Mouse (Mus musculus) limb, embryonic 13.5 days (tissue): Measurements from ENCODE around the gene Kifap3. TPM values are rescaled to one million over a fixed set of nuclear protein-coding genes. Genes with fewer than 3 reads are reported as not detected.
"Not testable (repeated sequence)": the region's sequence is repeated elsewhere in the genome, so short reads cannot be mapped to it uniquely, and the experiment has no call there.

Experiments used
- ATAC-seq: fragments of 200-750 bp; cut with Nextera tagmentation; 2 replicates; pipeline ENCODE4 v1.8.0; 2017; ENCODE audit warnings: low read depth, moderate number of reproducible peaks, moderate TSS enrichment; ENCODE audit not compliant: low FRiP score
- H3K27ac ChIP-seq: fragments of 300-500 bp; sonication (generic); 2 replicates; pipeline ENCODE4 v1.5.1; 2015; ENCODE audit warnings: inconsistent platforms, mild to moderate bottlenecking, moderate library complexity
- H3K27me3 ChIP-seq: fragments of 300-500 bp; sonication (generic); 2 replicates; pipeline ENCODE4 v1.6.1; 2015; ENCODE audit warnings: mild to moderate bottlenecking, inconsistent platforms
- H3K36me3 ChIP-seq: fragments of 300-500 bp; sonication (generic); 2 replicates; pipeline ENCODE4 v1.6.1; 2015; ENCODE audit warnings: inconsistent platforms, mild to moderate bottlenecking, moderate library complexity
- H3K4me1 ChIP-seq: fragments of 300-500 bp; sonication (generic); 2 replicates; pipeline ENCODE4 v1.6.1; 2015; ENCODE audit warnings: inconsistent platforms
- H3K4me2 ChIP-seq: fragments of 300-500 bp; sonication (generic); replicated peaks from 2 replicates; pipeline ENCODE4 v1.6.1; 2015; ENCODE audit warnings: inconsistent platforms, mild to moderate bottlenecking, moderate library complexity
- H3K4me3 ChIP-seq: fragments of 300-500 bp; sonication (generic); 2 replicates; pipeline ENCODE4 v1.5.1; 2015; ENCODE audit warnings: moderate library complexity, mild to moderate bottlenecking, inconsistent platforms
- H3K9ac ChIP-seq: fragments of 300-500 bp; sonication (generic); 2 replicates; pipeline ENCODE4 v1.6.1; 2015; ENCODE audit warnings: mild to moderate bottlenecking, inconsistent platforms
- H3K9me3 ChIP-seq: fragments of 300-500 bp; sonication (generic); 2 replicates; pipeline ENCODE4 v1.6.1; 2016; ENCODE audit warnings: inconsistent platforms
- WGBS: fragments of 180-500 bp; shearing (Covaris S2); methylation state at CpG from one replicate; pipeline ENCODE4 v1.1.7; 2015; 5-methylcytosine and 5-hydroxymethylcytosine counted together
- polyA plus RNA-seq: library from polyadenylated mRNA; unstranded; fragments of >200 nt; fragmentation: Nextera tagmentation; extraction: Ambion mirVana; gene quantifications from 2 replicates; pipeline ENCODE4 v1.2.1, GENCODE M21; 2015

The Kifap3 gene
- 50.0 and 50.6 TPM in 2 replicates for polyA plus RNA-seq

DNA sequence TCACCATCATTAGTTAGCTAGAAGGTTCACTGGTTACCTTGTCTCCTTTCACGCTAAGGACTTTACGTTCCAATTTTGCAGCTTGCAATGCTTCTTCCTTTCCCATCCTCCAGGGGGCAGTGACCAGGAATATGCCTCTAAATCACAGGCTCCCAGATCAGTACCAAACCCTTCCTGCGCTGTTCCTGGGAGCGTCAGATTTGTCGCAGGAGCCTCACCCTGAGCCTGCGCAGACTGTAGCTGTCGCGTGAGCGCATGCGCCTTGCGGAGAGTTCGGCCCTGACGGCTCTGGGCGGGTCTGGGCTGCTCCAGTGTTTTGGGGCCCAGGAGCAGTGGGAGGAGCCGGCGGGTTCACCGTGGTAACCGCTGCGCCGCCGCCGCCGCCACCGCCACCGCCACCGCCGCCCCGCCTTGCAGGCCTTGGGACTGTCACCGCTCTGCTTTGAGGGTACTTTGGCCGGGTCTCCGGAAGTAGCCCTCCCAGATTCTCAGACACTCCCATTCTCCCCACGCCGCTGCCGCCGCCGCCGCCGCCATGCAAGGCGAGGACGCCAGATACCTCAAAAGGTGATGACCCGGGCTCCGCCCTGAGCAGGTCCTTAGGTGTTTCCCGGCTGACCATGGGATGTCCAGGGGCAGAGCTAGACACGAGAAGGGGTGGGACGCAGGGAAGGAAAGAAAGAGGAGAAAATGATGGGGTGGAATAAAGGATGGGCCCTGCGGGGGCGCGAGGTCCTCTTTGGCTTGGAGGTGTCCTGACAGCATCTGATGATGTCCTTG lies at the start of gene Kifap3:
Gene Kifap3, plus strand, starts transcription at position 248 of the 780 bp plus-strand sequence.
- H3K36me3 ChIP-seq, result peaks cover 6% of the 10 kb centered on the region
- H3K9ac ChIP-seq, result peak within 1 kb of the TSS; percentile 84
- ATAC-seq, result peak; percentile 100
- WGBS, result 1% methylated on average over 40 of the region's 48 CpGs
- no peaks in the 10 kb centered on the region for H3K9me3 ChIP-seq
- H3K27ac ChIP-seq, result 0 out of 2 replicates have a peak within 1 kb of the TSS, but pooled peaks have one; percentile 24
- H3K4me2 ChIP-seq, result peak within 1 kb of the TSS; percentile 75
- peak within 1 kb of the TSS; percentile 88 for H3K4me3 ChIP-seq
- peaks cover 4% of the 10 kb centered on the region; the same call in 1 of the 2 replicates for H3K4me1 ChIP-seq
- H3K27me3 ChIP-seq, result no peaks in the 10 kb centered on the region

- H3K36me3 ChIP-seq, H3K27ac ChIP-seq, H3K4me3 ChIP-seq, H3K4me2 ChIP-seq, H3K9ac ChIP-seq, ATAC-seq, H3K4me1 ChIP-seq: not testable (repeated sequence)
- Histone ChIP-seq H3K9me3 (peaks cover 16% of the 10 kb centered on the region; the same call in 1 of the 2 replicates), H3K27me3 (peaks cover 22% of the 10 kb centered on the region)
- WGBS, result 95% methylated on average over 10 of the region's 10 CpGs
Measured at GRCm38 (mm10) chr1:163731166-163731565, 48.2 kb upstream of the Kifap3 start.

GRCm38 (mm10) chr1:163736441-163737238 lies 42.7 kb upstream of the Kifap3 start:
- Histone ChIP-seq H3K9ac (no peak overlapping the region), H3K9me3 (peaks cover 10% of the 10 kb centered on the region; the same call in 1 of the 2 replicates), H3K4me1 (peaks cover 12% of the 10 kb centered on the region), H3K4me3 (no peak overlapping the region), H3K27ac (no peak overlapping the region), H3K36me3 (no peaks in the 10 kb centered on the region), H3K4me2 (no peak overlapping the region), H3K27me3 (peaks cover 26% of the 10 kb centered on the region)
- ATAC-seq, result peak; percentile 74
- WGBS, result 55% methylated on average over 10 of the region's 10 CpGs

DNA sequence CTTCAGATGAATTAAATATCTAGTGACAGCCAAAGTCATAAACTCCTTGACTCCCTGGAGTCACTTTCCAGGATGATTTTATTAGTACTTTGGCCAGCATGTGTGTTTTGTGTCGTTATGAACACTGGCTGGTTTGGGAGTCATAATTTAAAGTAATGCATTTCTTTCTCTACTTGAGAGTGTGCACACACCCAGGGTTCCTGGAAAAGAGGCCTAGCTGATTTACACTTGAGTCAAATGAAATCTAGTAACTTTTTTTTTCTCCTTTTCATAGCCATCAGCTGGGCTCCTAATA lies 42.2 kb upstream of the Kifap3 start:
- H3K9me3 ChIP-seq, result peaks cover 5% of the 10 kb centered on the region; the same call in 1 of the 2 replicates
- peaks cover 26% of the 10 kb centered on the region for H3K27me3 ChIP-seq
- no peak overlapping the region for H3K27ac ChIP-seq
- no peaks in the 10 kb centered on the region for H3K36me3 ChIP-seq
- WGBS, result 16% methylated on average over 1 of the region's 1 CpGs
- H3K4me2 ChIP-seq, result no peak overlapping the region
- no peak overlapping the region for H3K9ac ChIP-seq
- 0 out of 2 replicates have a peak, but pooled peaks have one; percentile 57 for ATAC-seq
- no peak overlapping the region for H3K4me3 ChIP-seq
- H3K4me1 ChIP-seq, result peaks cover 12% of the 10 kb centered on the region

- Histone ChIP-seq H3K27me3 (peaks cover 6% of the 10 kb centered on the region; the same call in 1 of the 2 replicates), H3K9me3 (no peaks in the 10 kb centered on the region), H3K4me3 (no peak overlapping the region), H3K9ac (no peak overlapping the region), H3K4me1 (no peaks in the 10 kb centered on the region), H3K4me2 (no peak overlapping the region), H3K36me3 (no peaks in the 10 kb centered on the region), H3K27ac (no peak overlapping the region)
- ATAC-seq, result no peak
- 52% methylated on average over 4 of the region's 4 CpGs for WGBS
Measured at GRCm38 (mm10) chr1:163751360-163751992, 27.9 kb upstream of the Kifap3 start.

DNA sequence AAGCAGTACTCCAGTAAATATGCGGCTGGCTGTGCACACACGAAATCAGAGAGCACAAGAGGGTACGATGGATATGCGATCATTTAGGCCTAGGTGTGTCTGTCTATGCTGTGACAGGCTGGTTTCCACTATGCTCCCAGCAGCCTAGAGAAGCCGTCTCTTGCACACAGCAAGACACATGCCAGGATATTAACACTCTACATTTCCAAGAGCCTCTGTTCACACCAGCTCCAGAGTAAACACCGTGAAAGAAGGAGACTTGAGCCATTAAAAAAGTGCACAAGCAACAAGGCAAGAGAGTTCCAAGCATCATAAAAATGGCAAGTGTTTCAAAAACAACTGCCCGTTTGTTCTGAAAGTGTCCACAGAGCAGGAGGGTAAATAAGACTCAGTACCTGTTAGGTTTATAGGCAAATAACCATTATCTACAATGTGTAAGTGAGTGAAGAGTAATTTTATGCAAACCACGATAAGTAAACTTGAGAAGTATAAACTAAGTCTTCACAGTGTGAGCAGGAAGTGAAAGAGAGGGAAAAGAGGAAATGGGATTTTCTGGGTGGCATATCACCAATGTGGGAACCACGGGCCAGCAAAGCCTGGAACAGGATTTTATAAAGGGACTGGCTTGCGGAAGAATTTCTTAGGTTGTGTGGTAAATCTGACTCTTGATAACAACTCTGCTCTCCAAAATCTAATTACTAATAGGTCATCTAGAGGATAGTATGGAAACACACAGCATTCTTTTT lies 21.7 kb upstream of the Kifap3 start:
- H3K4me1 ChIP-seq, result peaks cover 11% of the 10 kb centered on the region
- 0 out of 2 replicates have a peak overlapping the region, but pooled peaks have one; percentile 3 for H3K4me2 ChIP-seq
- no peak overlapping the region for H3K9ac ChIP-seq
- H3K9me3 ChIP-seq, result no peaks in the 10 kb centered on the region
- H3K27me3 ChIP-seq, result peaks cover 6% of the 10 kb centered on the region; the same call in 1 of the 2 replicates
- WGBS, result 17% methylated on average over 10 of the region's 10 CpGs
- H3K36me3 ChIP-seq, result no peaks in the 10 kb centered on the region
- peak; percentile 48; the same call in 1 of the 2 replicates for ATAC-seq
- H3K4me3 ChIP-seq, result no peak overlapping the region
- peak overlapping the region; percentile 63 for H3K27ac ChIP-seq

- not testable (repeated sequence) for H3K27ac ChIP-seq, H3K4me2 ChIP-seq, ATAC-seq, H3K9me3 ChIP-seq, H3K36me3 ChIP-seq, H3K4me1 ChIP-seq, H3K27me3 ChIP-seq, H3K9ac ChIP-seq, H3K4me3 ChIP-seq
- 98% methylated on average over 7 of the region's 11 CpGs for WGBS
Measured at GRCm38 (mm10) chr1:163783577-163783976, 4.2 kb downstream of the Kifap3 start.

- Histone ChIP-seq H3K27me3 (no peaks in the 10 kb centered on the region), H3K4me2 (no peak overlapping the region), H3K9me3 (no peaks in the 10 kb centered on the region), H3K4me1 (peaks cover 4% of the 10 kb centered on the region), H3K27ac (no peak overlapping the region), H3K36me3 (peaks cover 18% of the 10 kb centered on the region), H3K9ac (no peak overlapping the region), H3K4me3 (no peak overlapping the region)
- ATAC-seq, result no peak
- WGBS, result 60% methylated on average over 4 of the region's 4 CpGs
Measured at GRCm38 (mm10) chr1:163821365-163821764, 42.0 kb downstream of the Kifap3 start.

GRCm38 (mm10) chr1:163829482-163829881 lies 50.1 kb downstream of the Kifap3 start:
- no peak overlapping the region for H3K4me2 ChIP-seq
- no peak overlapping the region for H3K4me3 ChIP-seq

DNA sequence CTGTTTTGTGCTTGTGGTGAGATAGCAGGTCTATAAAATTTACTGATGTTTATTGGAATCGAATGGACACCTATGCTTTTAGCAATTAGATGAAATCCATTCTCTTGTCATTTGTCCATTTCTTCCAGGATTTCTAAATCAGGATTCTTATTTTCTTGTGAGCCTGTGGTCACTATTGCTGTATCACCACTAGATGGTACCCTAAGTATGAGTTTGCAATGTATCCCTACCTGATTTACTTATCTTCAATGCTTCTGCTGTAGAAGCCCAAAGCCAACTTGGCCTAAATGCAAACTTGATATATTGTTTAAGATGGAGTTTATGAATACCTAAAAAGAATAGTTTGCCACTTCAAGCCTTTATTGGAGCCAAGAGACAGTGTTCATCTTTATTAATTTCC lies 54.7 kb downstream of the Kifap3 start:
- WGBS, result 46% methylated on average over 1 of the region's 1 CpGs
- Histone ChIP-seq H3K4me2 (no peak overlapping the region), H3K4me1 (0 out of 2 replicates have a peak, but pooled peaks cover 3% of the 10 kb centered on the region), H3K9me3 (no peaks in the 10 kb centered on the region), H3K27me3 (no peaks in the 10 kb centered on the region), H3K27ac (no peak overlapping the region), H3K4me3 (no peak overlapping the region), H3K36me3 (peaks cover 5% of the 10 kb centered on the region), H3K9ac (no peak overlapping the region)
- no peak for ATAC-seq

More at GRCm38 (mm10) chr1:163829482-163829881, 50.1 kb downstream of the Kifap3 start:
- no peak for ATAC-seq
- no peak overlapping the region for H3K27ac ChIP-seq
- no peak overlapping the region for H3K9ac ChIP-seq
- no peaks in the 10 kb centered on the region for H3K9me3 ChIP-seq
- peaks cover 7% of the 10 kb centered on the region for H3K36me3 ChIP-seq
- no peaks in the 10 kb centered on the region for H3K4me1 ChIP-seq
- no peaks in the 10 kb centered on the region for H3K27me3 ChIP-seq

DNA sequence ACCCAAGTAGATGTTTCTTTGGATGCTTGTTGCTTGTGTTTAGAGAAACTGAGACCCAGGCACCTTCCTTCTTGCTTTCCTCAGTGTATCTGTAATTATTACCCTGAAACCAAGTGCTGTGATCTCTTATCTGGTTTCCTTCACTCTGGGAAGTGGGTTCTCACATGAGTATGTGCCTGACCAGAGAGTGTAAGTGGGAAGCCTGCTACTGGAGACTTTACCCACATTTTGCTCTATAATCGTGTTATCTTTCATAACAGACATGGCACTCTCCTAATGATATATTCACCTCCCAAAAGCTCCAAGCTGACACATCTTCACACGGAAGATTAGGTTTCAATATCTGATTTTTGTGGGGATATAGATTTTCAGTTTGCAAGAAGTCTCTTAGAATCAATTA lies 55.7 kb downstream of the Kifap3 start:
- Histone ChIP-seq H3K36me3 (peaks cover 5% of the 10 kb centered on the region; the same call in 1 of the 2 replicates), H3K27ac (no peak overlapping the region), H3K4me2 (no peak overlapping the region), H3K9ac (no peak overlapping the region), H3K9me3 (no peaks in the 10 kb centered on the region), H3K27me3 (no peaks in the 10 kb centered on the region), H3K4me1 (0 out of 2 replicates have a peak, but pooled peaks cover 3% of the 10 kb centered on the region), H3K4me3 (no peak overlapping the region)
- WGBS, result 92% methylated on average over 2 of the region's 2 CpGs
- no peak for ATAC-seq
